Mouse (Mus musculus) limb, embryonic 13.5 days (tissue): ENCODE data around the gene Rad51b. TPM values are rescaled to one million over a fixed set of nuclear protein-coding genes. Genes with fewer than 3 reads are reported as not detected.

ENCODE experiments used
- ATAC-seq: fragments of 200-750 bp; cut with Nextera tagmentation; 2 replicates; pipeline ENCODE4 v1.8.0; 2017; ENCODE audit warnings: low read depth, moderate number of reproducible peaks, moderate TSS enrichment; ENCODE audit not compliant: low FRiP score
- H3K27ac ChIP-seq: fragments of 300-500 bp; sonication (generic); 2 replicates; pipeline ENCODE4 v1.5.1; 2015; ENCODE audit warnings: inconsistent platforms, mild to moderate bottlenecking, moderate library complexity
- H3K27me3 ChIP-seq: fragments of 300-500 bp; sonication (generic); 2 replicates; pipeline ENCODE4 v1.6.1; 2015; ENCODE audit warnings: mild to moderate bottlenecking, inconsistent platforms
- H3K36me3 ChIP-seq: fragments of 300-500 bp; sonication (generic); 2 replicates; pipeline ENCODE4 v1.6.1; 2015; ENCODE audit warnings: inconsistent platforms, mild to moderate bottlenecking, moderate library complexity
- H3K4me1 ChIP-seq: fragments of 300-500 bp; sonication (generic); 2 replicates; pipeline ENCODE4 v1.6.1; 2015; ENCODE audit warnings: inconsistent platforms
- H3K4me2 ChIP-seq: fragments of 300-500 bp; sonication (generic); replicated peaks from 2 replicates; pipeline ENCODE4 v1.6.1; 2015; ENCODE audit warnings: inconsistent platforms, mild to moderate bottlenecking, moderate library complexity
- H3K4me3 ChIP-seq: fragments of 300-500 bp; sonication (generic); 2 replicates; pipeline ENCODE4 v1.5.1; 2015; ENCODE audit warnings: moderate library complexity, mild to moderate bottlenecking, inconsistent platforms
- H3K9ac ChIP-seq: fragments of 300-500 bp; sonication (generic); 2 replicates; pipeline ENCODE4 v1.6.1; 2015; ENCODE audit warnings: mild to moderate bottlenecking, inconsistent platforms
- H3K9me3 ChIP-seq: fragments of 300-500 bp; sonication (generic); 2 replicates; pipeline ENCODE4 v1.6.1; 2016; ENCODE audit warnings: inconsistent platforms
- WGBS: fragments of 180-500 bp; shearing (Covaris S2); methylation state at CpG from one replicate; pipeline ENCODE4 v1.1.7; 2015; 5-methylcytosine and 5-hydroxymethylcytosine counted together
- polyA plus RNA-seq: library from polyadenylated mRNA; unstranded; fragments of >200 nt; fragmentation: Nextera tagmentation; extraction: Ambion mirVana; gene quantifications from 2 replicates; pipeline ENCODE4 v1.2.1, GENCODE M21; 2015

The Rad51b gene
- polyA plus RNA-seq, 1 experiment from 2014 or later = 7.6 TPM

- H3K36me3 ChIP-seq = no peaks in the 10 kb centered on the region
- WGBS = 48% methylated on average over 3 of the region's 3 CpGs
- no peaks in the 10 kb centered on the region for H3K9me3 ChIP-seq
Observed at GRCm38 (mm10) chr12:79463371-79463770, 166.3 kb downstream of the Rad51b start.

GRCm38 (mm10) chr12:79470113-79470512 lies 173.0 kb downstream of the Rad51b start:
- Histone ChIP-seq H3K27me3 (no peaks in the 10 kb centered on the region), H3K36me3 (no peaks in the 10 kb centered on the region), H3K27ac (no peak overlapping the region), H3K9ac (no peak overlapping the region), H3K4me1 (peaks cover 13% of the 10 kb centered on the region), H3K9me3 (no peaks in the 10 kb centered on the region), H3K4me3 (no peak overlapping the region), H3K4me2 (no peak overlapping the region)
- no peak for ATAC-seq

More at GRCm38 (mm10) chr12:79463371-79463770, 166.3 kb downstream of the Rad51b start:
- no peak overlapping the region for H3K9ac ChIP-seq
- H3K27me3 ChIP-seq = no peaks in the 10 kb centered on the region
- no peak overlapping the region for H3K4me2 ChIP-seq
- H3K4me3 ChIP-seq = no peak overlapping the region
- peaks cover 13% of the 10 kb centered on the region for H3K4me1 ChIP-seq
- 0 out of 2 replicates have a peak overlapping the region, but pooled peaks have one; percentile 2 for H3K27ac ChIP-seq
- ATAC-seq = no peak

- Histone ChIP-seq H3K4me2 (no peak overlapping the region), H3K4me3 (no peak overlapping the region), H3K27ac (no peak overlapping the region), H3K36me3 (no peaks in the 10 kb centered on the region), H3K4me1 (peaks cover 8% of the 10 kb centered on the region), H3K9me3 (no peaks in the 10 kb centered on the region), H3K27me3 (no peaks in the 10 kb centered on the region), H3K9ac (no peak overlapping the region)
- ATAC-seq = no peak
- WGBS = 83% methylated on average over 2 of the region's 2 CpGs
Observed at GRCm38 (mm10) chr12:79471868-79472267, 174.8 kb downstream of the Rad51b start.

GRCm38 (mm10) chr12:79476413-79477046 lies 179.4 kb downstream of the Rad51b start:
- WGBS = 42% methylated on average over 6 of the region's 6 CpGs
- peaks cover 32% of the 10 kb centered on the region for H3K4me1 ChIP-seq
- no peaks in the 10 kb centered on the region for H3K36me3 ChIP-seq
- peak overlapping the region; percentile 67 for H3K27ac ChIP-seq
- H3K9ac ChIP-seq = 0 out of 2 replicates have a peak overlapping the region, but pooled peaks have one; percentile 1
- ATAC-seq = peak; percentile 78
- no peaks in the 10 kb centered on the region for H3K9me3 ChIP-seq
- no peak overlapping the region for H3K4me2 ChIP-seq
- no peaks in the 10 kb centered on the region for H3K27me3 ChIP-seq
- no peak overlapping the region for H3K4me3 ChIP-seq

- Histone ChIP-seq H3K9ac (no peak overlapping the region), H3K9me3 (no peaks in the 10 kb centered on the region), H3K4me3 (no peak overlapping the region), H3K27ac (no peak overlapping the region), H3K4me1 (peaks cover 37% of the 10 kb centered on the region), H3K36me3 (no peaks in the 10 kb centered on the region), H3K27me3 (no peaks in the 10 kb centered on the region), H3K4me2 (no peak overlapping the region)
- ATAC-seq = no peak
- WGBS = 85% methylated on average over 5 of the region's 5 CpGs
Observed at GRCm38 (mm10) chr12:79478816-79479215, 181.7 kb downstream of the Rad51b start.

GRCm38 (mm10) chr12:79485501-79485900 lies 188.4 kb downstream of the Rad51b start:
- ATAC-seq = no peak
- Histone ChIP-seq H3K27me3 (no peaks in the 10 kb centered on the region), H3K4me1 (peaks cover 34% of the 10 kb centered on the region), H3K4me3 (no peak overlapping the region), H3K9ac (no peak overlapping the region), H3K27ac (no peak overlapping the region), H3K9me3 (no peaks in the 10 kb centered on the region), H3K36me3 (no peaks in the 10 kb centered on the region; the same call in 1 of the 2 replicates), H3K4me2 (no peak overlapping the region)
- 55% methylated on average over 4 of the region's 4 CpGs for WGBS

GRCm38 (mm10) chr12:79488590-79489242 lies 191.6 kb downstream of the Rad51b start:
- no peak overlapping the region for H3K4me2 ChIP-seq
- H3K27me3 ChIP-seq = no peaks in the 10 kb centered on the region
- peak; percentile 86 for ATAC-seq
- no peak overlapping the region for H3K9ac ChIP-seq
- H3K27ac ChIP-seq = peak overlapping the region; percentile 80
- H3K4me1 ChIP-seq = peaks cover 28% of the 10 kb centered on the region
- no peaks in the 10 kb centered on the region; the same call in 1 of the 2 replicates for H3K36me3 ChIP-seq
- H3K4me3 ChIP-seq = no peak overlapping the region
- WGBS = 62% methylated on average over 17 of the region's 17 CpGs
- H3K9me3 ChIP-seq = no peaks in the 10 kb centered on the region

- no peak for ATAC-seq
- H3K27me3 ChIP-seq = no peaks in the 10 kb centered on the region
- H3K4me1 ChIP-seq = peaks cover 28% of the 10 kb centered on the region
- no peak overlapping the region for H3K9ac ChIP-seq
- H3K4me2 ChIP-seq = no peak overlapping the region
- 63% methylated on average over 5 of the region's 5 CpGs for WGBS
- H3K27ac ChIP-seq = peak overlapping the region; percentile 45
- no peaks in the 10 kb centered on the region; the same call in 1 of the 2 replicates for H3K36me3 ChIP-seq
- no peak overlapping the region for H3K4me3 ChIP-seq
- H3K9me3 ChIP-seq = no peaks in the 10 kb centered on the region
Observed at GRCm38 (mm10) chr12:79490626-79491025, 193.5 kb downstream of the Rad51b start.

- no peak overlapping the region for H3K4me2 ChIP-seq
- 79% methylated on average over 4 of the region's 4 CpGs for WGBS
- no peak overlapping the region for H3K27ac ChIP-seq
- H3K36me3 ChIP-seq = no peaks in the 10 kb centered on the region; the same call in 1 of the 2 replicates
- H3K4me1 ChIP-seq = peaks cover 28% of the 10 kb centered on the region
- H3K27me3 ChIP-seq = no peaks in the 10 kb centered on the region
- no peak for ATAC-seq
- H3K9ac ChIP-seq = no peak overlapping the region
- H3K9me3 ChIP-seq = no peaks in the 10 kb centered on the region
- no peak overlapping the region for H3K4me3 ChIP-seq
Observed at GRCm38 (mm10) chr12:79492175-79492574, 195.1 kb downstream of the Rad51b start.

GRCm38 (mm10) chr12:79492613-79493012 lies 195.5 kb downstream of the Rad51b start:
- H3K27ac ChIP-seq = no peak overlapping the region
- H3K4me3 ChIP-seq = no peak overlapping the region
- no peak for ATAC-seq
- H3K27me3 ChIP-seq = no peaks in the 10 kb centered on the region
- H3K4me2 ChIP-seq = no peak overlapping the region
- no peaks in the 10 kb centered on the region for H3K9me3 ChIP-seq
- 92% methylated on average over 4 of the region's 4 CpGs for WGBS
- peaks cover 26% of the 10 kb centered on the region for H3K4me1 ChIP-seq
- H3K9ac ChIP-seq = no peak overlapping the region
- no peaks in the 10 kb centered on the region; the same call in 1 of the 2 replicates for H3K36me3 ChIP-seq

- H3K4me1 ChIP-seq = peaks cover 27% of the 10 kb centered on the region
- H3K27me3 ChIP-seq = no peaks in the 10 kb centered on the region
- H3K36me3 ChIP-seq = no peaks in the 10 kb centered on the region
- H3K4me2 ChIP-seq = no peak overlapping the region
- H3K4me3 ChIP-seq = no peak overlapping the region
- H3K27ac ChIP-seq = no peak overlapping the region
- H3K9ac ChIP-seq = no peak overlapping the region
- no peaks in the 10 kb centered on the region for H3K9me3 ChIP-seq
- ATAC-seq = no peak
- 62% methylated on average over 2 of the region's 2 CpGs for WGBS
Observed at GRCm38 (mm10) chr12:79493481-79493880, 196.4 kb downstream of the Rad51b start.

- H3K27ac ChIP-seq = no peak overlapping the region
- no peaks in the 10 kb centered on the region for H3K36me3 ChIP-seq
- H3K27me3 ChIP-seq = no peaks in the 10 kb centered on the region
- peaks cover 18% of the 10 kb centered on the region; the same call in 1 of the 2 replicates for H3K4me1 ChIP-seq
- peaks cover 10% of the 10 kb centered on the region; the same call in 1 of the 2 replicates for H3K9me3 ChIP-seq
- no peak for ATAC-seq
- H3K4me3 ChIP-seq = no peak overlapping the region
- WGBS = 69% methylated on average over 1 of the region's 1 CpGs
- H3K9ac ChIP-seq = no peak overlapping the region
- no peak overlapping the region for H3K4me2 ChIP-seq
Observed at GRCm38 (mm10) chr12:79498326-79498725, 201.2 kb downstream of the Rad51b start.
